Mouse (Mus musculus): ENCODE measurements around the gene Gps1.

- no peak for TF ChIP-seq EP300 (IDR thresholded peaks at IDR 0.05; ENCODE audit: low read depth in 1 of 2, low read length in 2 of 2)
- TF ChIP-seq CHD1 (IDR thresholded peaks at IDR 0.05; ENCODE audit: low read depth, low read length): no peak
Observed at GRCm38 (mm10) chr11:120740981-120741380, 43.1 kb upstream of the Gps1 start.
